Mouse (Mus musculus) intestine, embryonic 16.5 days (tissue): ENCODE measurements around the gene Inhbe. TPM values are rescaled to one million over a fixed set of nuclear protein-coding genes. Genes with fewer than 3 reads are reported as not detected.

Experiments used
- ATAC-seq: fragments of 200-750 bp; cut with Nextera tagmentation; 2 replicates; pipeline ENCODE4 v1.8.0; 2017; ENCODE audit warnings: moderate TSS enrichment, moderate library complexity
- H3K27ac ChIP-seq: fragments of 300-500 bp; sonication (generic); 2 replicates; pipeline ENCODE4 v1.5.1; 2014; ENCODE audit warnings: mild to moderate bottlenecking, low read length
- H3K27me3 ChIP-seq: fragments of 300-500 bp; sonication (generic); replicated peaks from 2 replicates; pipeline ENCODE4 v1.6.1; 2014; ENCODE audit warnings: low read length, control low read depth, mixed read lengths; ENCODE audit not compliant: control insufficient read depth, insufficient read depth
- H3K36me3 ChIP-seq: fragments of 300-500 bp; sonication (generic); 2 replicates; pipeline ENCODE4 v1.6.1; 2014; ENCODE audit warnings: low read length, control low read depth; ENCODE audit not compliant: control insufficient read depth, insufficient read depth
- H3K4me1 ChIP-seq: fragments of 300-500 bp; sonication (generic); 2 replicates; pipeline ENCODE4 v1.6.1; 2014; ENCODE audit warnings: low read length, control low read depth, mixed read lengths; ENCODE audit not compliant: control insufficient read depth, insufficient read depth
- H3K4me2 ChIP-seq: fragments of 300-500 bp; sonication (generic); 2 replicates; pipeline ENCODE4 v1.6.1; 2014; ENCODE audit warnings: low read depth, low read length, control low read depth
- H3K4me3 ChIP-seq: fragments of 300-500 bp; sonication (generic); 2 replicates; pipeline ENCODE4 v1.5.1; 2014; ENCODE audit warnings: mild to moderate bottlenecking, low read length
- H3K9ac ChIP-seq: fragments of 300-500 bp; sonication (generic); 2 replicates; pipeline ENCODE4 v1.6.1; 2014; ENCODE audit warnings: low read depth, low read length
- H3K9me3 ChIP-seq: fragments of 300-500 bp; sonication (generic); 2 replicates; pipeline ENCODE4 v1.6.1; 2016; ENCODE audit warnings: low read length, control low read depth; ENCODE audit not compliant: control insufficient read depth
- WGBS: fragments of 180-500 bp; shearing (Covaris S2); extraction: QIAGEN DNeasy Blood & Tissue Kit; methylation state at CpG from one replicate; pipeline ENCODE4 v1.1.7; 2014; 5-methylcytosine and 5-hydroxymethylcytosine counted together
- polyA plus RNA-seq: library from polyadenylated mRNA; unstranded; fragments of >200 nt; fragmentation: Nextera tagmentation; extraction: Ambion mirVana; gene quantifications from 2 replicates; pipeline ENCODE4 v1.2.1, GENCODE M21; 2015

The Inhbe gene
- polyA plus RNA-seq, 1 experiment from 2014 or later, result not detected

DNA sequence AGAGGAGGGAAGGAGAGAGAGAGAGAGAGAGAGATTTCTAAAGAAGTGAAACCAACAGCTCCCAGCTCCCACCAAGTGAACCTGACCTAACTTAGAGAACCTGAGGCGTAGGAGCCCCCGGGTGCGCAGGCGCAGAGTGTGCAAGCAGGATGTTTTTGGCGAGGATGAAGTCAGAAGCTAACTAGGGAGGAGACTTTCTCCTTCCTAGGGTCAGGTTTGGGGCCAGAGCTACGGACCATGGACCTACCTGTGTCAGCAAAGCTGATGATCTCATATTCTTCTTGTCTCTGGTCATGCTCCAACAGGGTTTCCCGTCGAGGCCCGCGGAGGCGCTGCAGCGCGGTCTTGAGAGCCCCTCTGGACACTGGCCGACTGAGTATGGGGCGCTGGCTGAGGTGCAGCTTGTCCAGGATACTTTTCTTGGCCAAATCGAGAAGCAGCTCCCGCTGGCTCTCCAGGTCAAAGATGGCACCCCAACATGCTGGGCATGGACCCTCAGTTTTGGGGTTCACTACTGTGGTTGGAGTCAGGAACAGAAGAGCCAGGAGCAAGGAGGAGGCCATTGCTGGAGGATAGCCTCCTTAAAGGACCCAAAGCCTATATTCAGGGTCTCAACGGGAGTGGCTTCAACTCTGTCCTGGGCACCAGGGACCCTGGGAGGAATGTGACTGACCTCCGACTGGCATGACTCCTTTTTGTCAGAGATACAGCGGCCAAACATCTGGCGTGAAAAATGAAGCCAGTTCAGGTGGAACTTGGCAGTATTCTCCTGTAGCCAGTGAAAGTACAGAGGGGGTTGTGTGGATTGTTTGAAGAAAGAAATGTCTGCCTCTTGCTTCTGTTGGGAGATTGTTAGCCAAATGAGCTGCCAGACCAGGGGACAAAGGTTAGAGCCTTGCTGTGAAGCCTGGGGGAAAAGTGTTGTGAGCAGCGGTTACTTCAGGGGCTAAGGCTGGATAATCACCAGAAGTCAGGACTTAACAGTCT lies 15.9 kb upstream of the Inhbe start, which contains the start of gene Inhbc:
Inhbc (minus strand) TSS at position 598 of the 987 bp plus-strand sequence.
- Histone ChIP-seq H3K4me3 (no peak within 1 kb of the TSS), H3K4me1 (no peaks in the 10 kb centered on the region), H3K36me3 (no peaks in the 10 kb centered on the region), H3K4me2 (no peak within 1 kb of the TSS), H3K27ac (no peak within 1 kb of the TSS), H3K9ac (no peak within 1 kb of the TSS), H3K27me3 (no peaks in the 10 kb centered on the region), H3K9me3 (no peaks in the 10 kb centered on the region)
- ATAC-seq, result no peak
- 73% methylated on average over 22 of the region's 22 CpGs for WGBS

DNA sequence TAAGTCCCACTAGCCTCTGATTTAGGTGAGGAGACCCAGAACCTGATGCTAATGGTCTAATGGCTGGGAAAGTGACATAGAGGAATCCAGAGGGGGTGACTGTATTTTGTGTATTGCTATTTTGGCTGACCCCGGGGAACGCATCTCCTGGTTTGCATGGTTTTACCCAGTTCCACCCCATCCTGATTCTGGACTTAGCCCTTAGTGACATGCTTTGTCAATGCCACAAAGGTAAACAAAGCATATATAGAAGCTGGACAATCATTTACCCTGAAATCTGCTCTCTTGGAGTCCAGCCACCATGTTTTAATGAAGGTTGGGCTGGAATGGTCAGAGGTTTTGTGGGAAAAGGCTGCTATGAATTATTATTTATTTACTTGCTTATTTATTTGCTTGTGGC lies 14.1 kb upstream of the Inhbe start:
- H3K27ac ChIP-seq, result no peak overlapping the region
- no peaks in the 10 kb centered on the region for H3K27me3 ChIP-seq

DNA sequence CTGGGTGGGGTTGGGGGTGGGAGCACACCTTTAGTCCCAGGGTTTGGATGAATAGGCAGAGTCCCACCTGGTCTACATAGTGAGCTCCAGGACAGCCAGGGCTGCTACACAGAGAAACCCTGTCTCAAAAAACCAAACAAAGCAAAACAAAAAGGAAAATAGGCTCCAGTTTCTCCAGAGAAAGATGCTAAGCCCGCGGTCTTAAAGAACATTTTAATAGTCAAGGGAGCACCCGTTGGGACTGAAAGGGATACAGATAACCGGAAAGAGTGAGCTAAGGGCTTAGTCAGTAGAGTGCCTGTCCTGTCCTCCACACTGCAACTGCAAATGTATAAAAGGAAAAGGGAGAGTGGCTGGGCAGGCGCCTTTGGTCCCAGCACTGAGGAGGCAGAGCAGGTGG lies 12.9 kb upstream of the Inhbe start:
- Histone ChIP-seq H3K4me2 (no peak overlapping the region), H3K9me3 (no peaks in the 10 kb centered on the region), H3K4me3 (no peak overlapping the region), H3K36me3 (no peaks in the 10 kb centered on the region), H3K9ac (no peak overlapping the region), H3K27ac (no peak overlapping the region), H3K4me1 (no peaks in the 10 kb centered on the region), H3K27me3 (no peaks in the 10 kb centered on the region)
- no peak for ATAC-seq
- 76% methylated on average over 5 of the region's 5 CpGs for WGBS

More for the DNA sequence above, 14.1 kb upstream of the Inhbe start:
- Histone ChIP-seq H3K36me3 (no peaks in the 10 kb centered on the region), H3K9me3 (no peaks in the 10 kb centered on the region), H3K9ac (no peak overlapping the region), H3K4me2 (no peak overlapping the region), H3K4me3 (no peak overlapping the region), H3K4me1 (no peaks in the 10 kb centered on the region)
- ATAC-seq, result no peak
- WGBS, result 58% methylated on average over 2 of the region's 2 CpGs

DNA sequence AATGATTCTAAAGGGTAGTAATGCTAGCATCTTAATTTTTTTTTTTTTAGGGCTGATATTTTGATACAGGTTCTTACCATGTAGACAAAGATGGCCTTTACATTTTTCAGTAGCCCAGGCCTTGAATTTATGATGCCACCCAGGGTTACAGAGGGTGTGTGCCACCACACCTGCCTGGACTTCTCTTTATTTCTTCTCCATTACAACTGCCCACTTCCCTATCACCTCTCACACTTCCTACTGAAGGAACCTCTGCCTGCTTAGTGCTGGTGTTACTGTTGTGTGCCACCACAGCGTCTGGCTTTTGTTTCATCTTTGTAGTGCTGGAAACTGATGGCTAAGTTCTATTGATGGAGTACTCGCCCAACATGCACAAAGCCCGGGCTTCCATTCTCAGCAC lies 6.5 kb upstream of the Inhbe start:
- H3K9me3 ChIP-seq, result no peaks in the 10 kb centered on the region
- no peak for ATAC-seq
- H3K4me2 ChIP-seq, result no peak overlapping the region
- no peaks in the 10 kb centered on the region for H3K27me3 ChIP-seq
- no peak overlapping the region for H3K27ac ChIP-seq
- no peak overlapping the region for H3K4me3 ChIP-seq
- no peaks in the 10 kb centered on the region for H3K4me1 ChIP-seq
- H3K9ac ChIP-seq, result no peak overlapping the region
- WGBS, result 85% methylated on average over 3 of the region's 3 CpGs
- H3K36me3 ChIP-seq, result no peaks in the 10 kb centered on the region

DNA sequence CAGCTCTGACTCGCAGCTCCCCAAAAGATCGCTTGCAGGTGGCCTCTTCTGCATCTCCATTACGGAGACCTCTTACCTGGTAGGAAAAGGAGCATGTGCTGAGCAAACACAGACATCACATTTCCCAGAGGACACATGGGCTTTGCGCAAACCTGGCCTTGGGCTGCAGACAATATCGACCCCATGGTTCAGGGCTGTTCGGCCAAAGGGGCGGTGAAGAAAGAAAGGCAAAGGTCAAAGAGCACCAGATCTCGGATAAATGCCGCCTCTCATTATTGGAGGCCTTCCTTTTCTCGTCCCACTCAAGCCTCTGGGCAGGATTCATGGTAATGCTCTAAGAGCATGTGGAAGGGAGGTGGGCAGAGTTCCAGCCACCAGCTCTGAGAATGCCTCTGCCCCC lies 1.1 kb upstream of the Inhbe start:
- no peak overlapping the region for H3K4me2 ChIP-seq
- H3K9me3 ChIP-seq, result no peaks in the 10 kb centered on the region
- H3K4me3 ChIP-seq, result no peak overlapping the region
- no peaks in the 10 kb centered on the region for H3K36me3 ChIP-seq
- ATAC-seq, result no peak
- 57% methylated on average over 10 of the region's 10 CpGs for WGBS
- H3K27ac ChIP-seq, result no peak overlapping the region
- H3K4me1 ChIP-seq, result 0 out of 2 replicates have a peak, but pooled peaks cover 2% of the 10 kb centered on the region
- H3K9ac ChIP-seq, result no peak overlapping the region
- H3K27me3 ChIP-seq, result no peaks in the 10 kb centered on the region

DNA sequence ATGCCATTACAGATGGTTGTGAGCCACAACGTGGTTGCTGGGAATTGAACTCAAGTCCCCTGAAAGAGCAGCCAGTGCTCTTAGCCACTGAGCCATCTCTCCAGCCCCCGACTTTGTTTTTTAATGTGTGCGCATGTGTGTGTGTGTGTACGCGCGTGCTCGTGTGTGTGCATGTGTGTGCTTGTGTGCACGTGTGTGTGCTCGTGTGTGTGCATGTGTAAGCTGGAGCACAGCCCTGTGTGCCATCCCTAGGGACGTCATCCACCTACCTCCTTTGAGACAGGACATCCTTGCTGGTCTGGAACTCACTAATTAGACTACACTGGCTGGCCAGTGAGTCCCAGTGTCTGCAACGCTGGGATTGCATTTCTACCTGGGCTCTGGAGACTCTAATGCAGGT lies 1.4 kb downstream of the Inhbe start:
- no peaks in the 10 kb centered on the region for H3K27me3 ChIP-seq
- no peaks in the 10 kb centered on the region for H3K9me3 ChIP-seq
- H3K9ac ChIP-seq, result no peak overlapping the region
- H3K4me3 ChIP-seq, result no peak overlapping the region
- H3K4me1 ChIP-seq, result 0 out of 2 replicates have a peak, but pooled peaks cover 4% of the 10 kb centered on the region
- H3K27ac ChIP-seq, result no peak overlapping the region
- 88% methylated on average over 11 of the region's 11 CpGs for WGBS
- no peak for ATAC-seq
- H3K36me3 ChIP-seq, result no peaks in the 10 kb centered on the region
- H3K4me2 ChIP-seq, result no peak overlapping the region

DNA sequence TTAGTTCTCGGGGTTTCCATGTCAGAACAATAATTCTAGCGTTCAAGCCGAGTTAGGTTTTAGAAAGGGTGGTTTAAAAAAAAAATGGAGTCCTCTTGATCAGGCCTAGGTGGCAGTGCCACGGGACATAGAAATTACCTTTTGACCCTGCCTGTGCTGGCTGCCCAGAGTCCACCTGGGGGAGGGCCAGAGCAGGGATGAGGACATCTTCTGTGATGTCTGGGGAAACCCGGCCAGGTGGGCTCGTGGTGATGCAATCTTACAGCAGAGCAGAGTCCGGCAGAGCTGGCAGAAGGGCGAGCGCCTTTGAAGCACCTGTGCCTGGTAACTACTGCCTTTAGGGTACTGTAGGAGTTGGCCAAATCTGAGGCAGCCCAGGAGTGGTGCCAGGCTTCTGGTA lies 2.0 kb downstream of the Inhbe start:
- ATAC-seq, result no peak
- no peaks in the 10 kb centered on the region for H3K9me3 ChIP-seq
- no peaks in the 10 kb centered on the region for H3K27me3 ChIP-seq
- WGBS, result 79% methylated on average over 9 of the region's 9 CpGs
- H3K36me3 ChIP-seq, result no peaks in the 10 kb centered on the region
- 0 out of 2 replicates have a peak, but pooled peaks cover 4% of the 10 kb centered on the region for H3K4me1 ChIP-seq
- H3K9ac ChIP-seq, result no peak overlapping the region
- no peak overlapping the region for H3K4me3 ChIP-seq
- no peak overlapping the region for H3K4me2 ChIP-seq
- no peak overlapping the region for H3K27ac ChIP-seq

DNA sequence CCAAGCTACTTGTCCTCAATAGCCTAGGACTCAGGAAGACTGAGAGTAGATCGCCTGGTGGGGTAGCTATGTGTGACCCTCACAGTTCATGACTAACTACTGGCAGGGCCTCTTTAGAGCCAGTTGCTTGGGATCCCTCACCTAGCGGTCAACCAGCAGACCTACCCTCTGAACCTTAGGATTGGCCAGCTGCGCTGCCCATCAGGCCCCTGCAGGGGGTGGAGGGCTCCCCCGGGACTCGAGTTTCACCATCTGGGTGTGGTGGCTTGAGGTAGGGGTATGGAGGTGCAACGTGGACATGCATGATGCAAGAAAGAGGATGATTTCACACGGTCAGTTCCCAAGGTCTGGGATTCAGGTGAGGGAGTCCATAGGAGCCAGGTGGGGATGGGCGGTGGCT lies 2.5 kb downstream of the Inhbe start:
- 67% methylated on average over 8 of the region's 8 CpGs for WGBS
- H3K4me3 ChIP-seq, result no peak overlapping the region
- H3K36me3 ChIP-seq, result no peaks in the 10 kb centered on the region
- H3K4me1 ChIP-seq, result 0 out of 2 replicates have a peak, but pooled peaks cover 4% of the 10 kb centered on the region
- H3K9me3 ChIP-seq, result no peaks in the 10 kb centered on the region
- no peak for ATAC-seq
- H3K4me2 ChIP-seq, result no peak overlapping the region
- H3K27me3 ChIP-seq, result no peaks in the 10 kb centered on the region
- no peak overlapping the region for H3K27ac ChIP-seq
- no peak overlapping the region for H3K9ac ChIP-seq

DNA sequence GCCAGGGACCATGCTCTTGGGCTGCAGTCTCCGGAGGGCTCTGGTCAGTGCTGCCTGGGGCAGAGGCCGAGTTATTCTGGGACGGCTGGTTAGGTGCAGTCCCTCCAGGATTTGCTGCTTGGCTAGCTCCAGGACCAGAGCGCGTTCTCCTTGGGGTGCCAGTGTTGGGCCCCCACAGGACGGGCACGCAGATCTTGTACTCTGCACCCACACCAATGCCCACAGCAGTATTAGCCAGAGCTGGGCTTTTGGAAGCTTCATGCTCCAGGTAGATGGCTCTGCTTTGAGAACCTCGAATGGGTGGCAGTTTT lies 3.0 kb downstream of the Inhbe start:
- Histone ChIP-seq H3K36me3 (no peaks in the 10 kb centered on the region), H3K9ac (no peak overlapping the region), H3K27ac (no peak overlapping the region), H3K4me3 (no peak overlapping the region), H3K4me1 (0 out of 2 replicates have a peak, but pooled peaks cover 4% of the 10 kb centered on the region), H3K27me3 (no peaks in the 10 kb centered on the region), H3K4me2 (no peak overlapping the region), H3K9me3 (no peaks in the 10 kb centered on the region)
- ATAC-seq, result peak; percentile 27; the same call in 1 of the 2 replicates
- WGBS, result 79% methylated on average over 8 of the region's 8 CpGs
